Mouse (Mus musculus) liver, adult 2 months (tissue): ENCODE measurements around the gene Il1r2.

Experiments used
- CTCF ChIP-seq: fragments of 200-500 bp; IDR thresholded peaks from 2 replicates; pipeline ENCODE4 v1.5.1; 2011; ENCODE audit warnings: low read depth, low read length, control low read depth
- POLR2A ChIP-seq: fragments of 200-500 bp; IDR thresholded peaks from 2 replicates; pipeline ENCODE4 v1.6.1; 2011; ENCODE audit warnings: low read length, control low read depth; ENCODE audit not compliant: insufficient read depth; ENCODE audit errors: extremely low read depth

DNA sequence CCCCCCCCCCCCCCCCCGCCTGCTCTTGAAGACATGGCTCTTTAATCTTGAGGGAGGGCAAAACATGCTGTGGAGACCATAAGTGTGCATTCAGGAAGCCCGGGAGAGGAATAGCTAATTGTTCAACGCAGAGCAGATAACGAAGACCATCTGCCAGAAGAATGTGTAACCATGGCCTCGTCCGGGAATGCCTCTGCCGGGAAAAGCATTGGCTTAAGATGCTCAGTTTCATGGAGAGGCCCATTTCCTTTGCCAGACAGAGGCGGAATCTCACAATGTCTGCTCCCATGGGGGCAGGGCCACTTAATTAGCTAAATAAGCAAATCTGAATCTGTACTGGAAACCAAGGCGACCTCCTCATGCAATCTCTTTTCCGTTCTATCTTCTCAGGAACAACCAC is 43.7 kb downstream of the Il1r2 start:
- TF ChIP-seq CTCF (no peak), POLR2A (no peak)
